Mouse (Mus musculus) small intestine, adult 2 months (tissue): Measurements from ENCODE around the gene Arrdc5.

Experiments
- CTCF ChIP-seq: fragments of 200-500 bp; IDR thresholded peaks from 2 replicates; pipeline ENCODE4 v1.5.1; 2012; ENCODE audit warnings: low read depth, mild to moderate bottlenecking, control low read depth, inconsistent platforms, low read length, moderate library complexity, mixed read lengths; ENCODE audit not compliant: insufficient replicate concordance, insufficient read length; ENCODE audit errors: extremely low read depth
- POLR2A ChIP-seq: fragments of 200-500 bp; IDR thresholded peaks from 2 replicates; pipeline ENCODE4 v1.6.1; 2012; ENCODE audit warnings: low read depth, mild to moderate bottlenecking, control low read depth, inconsistent platforms, low read length, moderate library complexity

DNA sequence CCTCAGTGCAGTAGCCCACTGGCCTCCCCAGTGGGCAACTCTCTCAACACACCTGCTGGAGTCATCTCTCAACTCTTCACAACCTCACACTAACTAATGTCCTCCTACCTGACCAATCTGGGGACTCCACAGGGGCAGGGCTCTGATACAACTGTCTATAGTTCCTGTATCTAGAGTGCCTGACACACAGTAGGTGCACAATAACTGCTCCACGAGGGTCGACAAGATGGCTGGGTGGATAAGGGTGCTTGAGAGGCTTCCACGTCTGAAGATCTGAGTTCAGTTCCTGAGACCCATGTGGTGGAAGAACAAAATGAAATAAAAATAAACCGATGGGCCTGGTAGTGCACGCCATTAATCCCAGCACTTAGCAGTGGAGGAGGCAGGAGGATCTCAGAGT is 26.1 kb downstream of the Arrdc5 start:
- TF ChIP-seq CTCF (no peak), POLR2A (no peak)
